Mouse (Mus musculus): ENCODE data around the gene Abcc10.

Abcc10 gene

DNA sequence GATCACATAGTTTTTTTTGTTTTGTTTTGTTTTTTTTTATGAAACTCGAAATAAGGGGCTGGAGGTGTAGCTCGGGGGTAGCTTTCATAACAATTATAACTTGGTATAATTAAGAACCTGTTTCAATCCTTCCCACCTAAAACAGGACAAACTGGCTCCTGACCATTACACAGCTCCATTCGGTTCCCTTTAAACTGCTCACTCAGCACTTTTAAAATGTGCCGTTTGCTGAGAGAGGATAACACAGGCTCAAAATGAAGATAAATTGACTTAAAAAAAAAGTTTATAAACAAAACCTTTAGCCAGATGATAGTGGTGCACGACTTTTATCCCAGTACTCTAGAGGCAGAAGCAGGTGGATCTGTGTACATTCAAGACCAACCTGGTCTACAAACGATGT, 42.7 kb downstream of the Abcc10 start:
- DNase-seq (ENCODE audit: low spot score) = no peak

DNA sequence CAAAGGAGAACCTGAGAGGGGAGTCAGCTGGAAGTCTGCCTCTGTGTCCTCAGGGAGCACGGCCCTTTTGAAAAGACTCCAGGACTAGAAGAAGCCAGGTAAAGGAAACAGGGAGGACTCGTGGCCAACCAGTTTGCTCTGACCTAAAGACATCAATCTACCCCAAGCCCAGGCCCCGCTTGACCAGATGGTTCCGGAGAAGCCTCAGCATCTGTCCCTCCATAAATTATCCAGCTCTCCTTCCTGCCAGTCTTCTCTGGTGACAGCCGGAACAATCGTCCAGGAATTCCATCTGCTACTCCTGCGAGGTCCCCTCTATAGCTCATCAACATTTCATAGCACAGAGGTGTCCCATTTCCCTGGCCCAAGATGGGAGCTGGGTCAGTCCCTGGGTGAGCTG, 43.5 kb downstream of the Abcc10 start:
- DNase-seq (ENCODE audit: low spot score) = no peak

DNA sequence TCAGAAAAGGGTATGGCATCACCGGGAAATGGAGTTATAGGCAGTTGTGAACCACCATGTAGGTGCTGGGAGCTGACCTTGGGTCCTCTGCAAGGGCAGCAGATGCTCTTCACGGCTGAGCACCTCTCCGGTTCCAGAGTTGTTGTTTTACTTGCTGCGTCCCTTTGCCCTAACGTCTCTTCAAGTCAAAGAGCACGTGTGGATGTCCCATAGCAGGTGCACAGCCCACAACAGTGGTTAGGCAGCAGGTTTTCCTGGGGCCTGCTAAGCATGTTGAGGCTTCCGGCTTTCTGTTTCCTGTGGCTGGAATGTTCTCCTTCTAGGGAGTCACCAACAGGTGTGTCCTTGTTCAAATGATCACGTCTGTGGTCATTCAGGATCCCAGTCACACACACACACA, 44.2 kb downstream of the Abcc10 start:
- DNase-seq (ENCODE audit: low spot score) = no peak

DNA sequence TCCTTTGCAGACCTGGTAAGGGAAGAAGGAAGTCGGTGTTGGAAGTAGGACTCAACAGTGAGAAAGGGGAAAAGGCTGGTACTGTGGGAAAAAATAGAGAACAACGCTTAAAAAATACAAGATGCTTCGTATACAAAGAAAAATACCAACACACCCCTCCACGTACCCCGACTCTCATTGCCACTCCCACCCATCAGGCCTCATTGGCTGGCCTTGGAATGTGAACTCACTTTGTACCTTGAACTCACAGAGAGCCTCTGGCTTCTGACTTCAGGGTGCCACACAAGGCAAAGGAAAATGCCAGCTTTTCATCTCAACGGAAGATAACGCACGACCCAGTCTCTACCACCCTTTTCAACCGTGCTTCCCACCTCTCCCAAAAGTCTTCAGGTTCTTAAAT, 45.0 kb downstream of the Abcc10 start:
- DNase-seq (ENCODE audit: low spot score) = no peak

DNA sequence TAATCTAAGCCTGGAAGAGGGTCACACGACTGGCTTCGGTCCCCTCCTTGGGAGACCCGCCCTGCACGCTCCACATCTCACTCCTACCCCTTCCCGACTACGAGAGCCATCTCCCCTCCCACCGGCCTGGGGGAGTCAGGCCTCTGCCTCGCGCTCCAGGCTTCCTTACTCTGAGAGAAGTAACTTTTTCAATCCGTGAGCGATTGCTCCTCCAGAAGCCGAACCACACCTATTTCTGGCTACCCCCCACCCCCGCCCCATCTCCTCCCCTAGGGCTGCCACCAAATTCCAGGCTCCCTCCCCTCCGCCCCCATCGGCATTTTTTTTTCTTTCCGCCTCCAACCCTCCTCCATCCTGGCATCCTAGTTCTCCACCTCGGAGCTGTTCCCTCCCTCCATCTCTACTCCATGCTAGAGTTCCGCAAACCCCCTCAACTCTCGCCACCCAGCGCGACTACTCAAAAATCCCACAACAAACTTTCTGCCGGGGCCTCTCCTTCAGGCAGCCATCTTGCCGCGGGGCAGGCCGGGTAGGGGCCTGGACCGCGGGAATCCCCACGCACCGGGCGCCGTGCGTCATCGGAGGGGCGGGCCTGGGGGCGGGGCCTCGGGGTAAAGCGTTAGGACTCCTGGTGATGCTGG, 45.5 kb downstream of the Abcc10 start, which contains the start of gene Tjap1:
TSS of gene Tjap1 (minus strand) at position 544 of the 641 bp plus-strand sequence.
- peak; percentile 82 for DNase-seq (ENCODE audit: low spot score)

DNA sequence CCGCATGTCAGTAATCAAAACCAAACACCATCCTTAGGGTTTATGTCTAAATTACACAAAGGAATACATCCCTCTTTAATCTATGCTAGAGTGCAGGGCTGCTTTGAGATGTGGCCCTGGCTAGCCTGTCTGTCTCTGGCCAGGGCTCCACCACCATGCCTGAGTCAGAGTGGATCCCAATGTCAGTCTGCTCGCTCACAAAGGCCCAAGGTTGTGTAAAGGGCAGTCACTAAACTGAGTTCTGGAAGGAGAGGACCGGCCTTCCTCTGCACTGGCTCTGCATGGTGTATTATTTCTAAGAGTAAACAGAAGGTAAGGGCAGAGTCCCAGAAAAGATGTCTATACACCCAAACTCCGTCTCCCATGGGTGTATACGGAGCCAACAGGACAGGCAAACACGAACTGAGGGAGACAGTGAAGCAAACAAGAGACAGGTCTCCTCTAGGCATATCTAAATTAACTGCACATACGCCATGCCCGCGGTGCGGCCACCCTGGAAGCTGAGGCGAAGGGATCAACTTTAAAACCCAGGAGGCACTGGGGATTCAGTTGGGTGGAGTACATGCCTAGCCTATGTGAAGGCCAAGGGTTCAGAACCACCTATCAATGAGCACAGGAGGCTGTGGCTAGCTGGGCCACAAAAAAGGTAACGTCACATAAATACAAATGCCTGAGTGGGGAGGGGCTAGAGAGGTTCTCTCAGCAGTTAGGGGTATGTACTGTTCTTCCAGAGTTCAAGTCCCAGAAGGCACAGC, 50.0 kb downstream of the Abcc10 start:
- no peak for DNase-seq (ENCODE audit: low spot score)

DNA sequence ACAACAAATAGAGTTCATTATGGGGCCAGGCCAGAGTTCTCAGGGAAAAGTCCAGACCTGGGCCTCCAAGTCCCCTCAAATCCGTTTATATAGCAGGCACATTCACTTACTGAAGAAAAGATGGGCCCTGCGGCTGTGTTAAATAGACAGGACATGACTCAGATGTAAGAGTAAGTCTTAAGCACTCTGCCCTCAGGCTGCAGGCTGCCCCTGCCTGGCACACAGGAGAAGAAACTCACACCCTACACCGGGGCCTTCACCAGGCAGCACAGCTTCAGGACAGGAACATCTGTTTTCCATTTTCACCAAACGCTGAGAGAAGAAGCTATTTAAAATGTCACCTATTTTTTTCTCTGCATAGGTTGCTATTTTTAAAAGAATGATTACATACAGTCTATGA, 50.6 kb downstream of the Abcc10 start:
- DNase-seq (ENCODE audit: low spot score) = no peak

DNA sequence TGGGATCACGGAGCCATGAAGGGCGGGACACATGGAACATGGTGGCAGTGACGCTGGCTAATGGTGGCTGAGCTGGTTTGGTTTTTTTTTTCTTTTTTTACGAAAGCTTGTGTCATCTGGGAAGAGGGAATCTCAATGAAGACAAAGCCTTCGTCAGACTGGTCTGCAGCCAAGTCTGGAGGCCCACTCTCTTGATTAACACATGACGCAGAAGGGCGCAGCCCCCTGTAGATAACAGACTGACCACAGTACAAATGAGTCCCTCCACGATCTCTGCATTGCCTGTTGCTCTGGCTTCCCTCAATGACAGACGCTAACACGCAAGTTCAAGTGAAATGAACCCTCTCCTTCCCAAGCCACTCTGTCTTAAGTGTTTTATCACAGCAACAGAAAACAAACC, 52.6 kb downstream of the Abcc10 start:
- no peak for DNase-seq (ENCODE audit: low spot score)

DNA sequence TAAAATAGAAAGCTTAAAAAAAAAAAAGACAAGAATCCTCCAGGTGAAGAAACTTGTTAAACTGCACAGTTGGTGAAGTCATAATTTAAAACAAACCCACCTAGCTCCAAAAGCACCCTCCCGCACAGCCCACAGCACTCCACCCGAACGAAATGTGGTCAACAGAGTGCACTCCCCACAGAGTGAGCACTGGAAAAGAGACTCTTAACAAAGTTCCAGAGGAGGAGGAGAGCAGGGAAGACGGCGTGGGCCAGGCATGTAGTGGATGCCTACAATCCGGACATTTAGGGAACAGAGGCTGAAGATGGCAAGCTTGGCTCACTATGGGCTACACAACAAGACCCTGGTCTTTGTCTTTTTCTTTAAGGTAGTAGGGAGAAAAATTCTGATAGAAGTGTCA, 53.1 kb downstream of the Abcc10 start:
- no peak for DNase-seq (ENCODE audit: low spot score)

DNA sequence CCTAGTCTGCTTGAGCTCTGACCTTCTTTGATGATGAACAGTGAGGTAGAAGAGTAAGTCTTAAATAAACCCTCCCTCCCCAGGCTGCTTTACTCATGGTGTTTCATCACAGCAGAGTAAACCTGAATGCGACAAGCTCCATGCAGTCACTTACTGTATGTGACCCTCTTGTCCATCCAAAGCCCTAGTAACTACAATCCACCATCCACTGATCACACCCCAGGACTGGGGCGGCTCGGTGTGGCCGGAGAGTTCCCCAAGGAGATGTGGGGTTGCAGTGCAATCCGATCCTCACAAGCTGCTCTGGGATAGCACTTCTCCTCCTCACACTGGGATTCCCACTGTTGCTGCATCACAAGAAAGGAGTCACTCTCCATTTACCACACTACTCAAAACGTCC, 53.7 kb downstream of the Abcc10 start:
- no peak for DNase-seq (ENCODE audit: low spot score)

DNA sequence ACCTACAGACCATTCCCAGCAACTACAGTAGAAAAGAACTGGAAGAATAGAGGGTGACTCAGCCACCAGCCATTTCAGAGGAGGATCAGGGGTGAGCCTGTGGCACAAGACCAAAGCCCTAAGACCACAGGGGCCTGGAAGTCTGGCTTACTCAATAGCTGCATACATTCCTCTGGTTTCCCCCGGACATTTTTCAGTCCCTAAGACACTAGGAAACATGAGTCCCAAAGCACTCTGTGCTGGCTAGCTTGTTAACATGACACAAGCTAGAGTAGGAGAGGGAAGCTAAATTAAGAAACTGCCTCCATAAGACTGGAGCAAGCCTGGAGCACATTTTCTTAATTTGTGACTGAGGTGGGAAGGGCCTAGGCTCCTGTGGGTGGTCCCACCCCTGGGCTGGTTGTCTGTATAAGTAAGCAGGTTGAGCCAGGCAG, 54.3 kb downstream of the Abcc10 start:
- no peak for DNase-seq (ENCODE audit: low spot score)

DNA sequence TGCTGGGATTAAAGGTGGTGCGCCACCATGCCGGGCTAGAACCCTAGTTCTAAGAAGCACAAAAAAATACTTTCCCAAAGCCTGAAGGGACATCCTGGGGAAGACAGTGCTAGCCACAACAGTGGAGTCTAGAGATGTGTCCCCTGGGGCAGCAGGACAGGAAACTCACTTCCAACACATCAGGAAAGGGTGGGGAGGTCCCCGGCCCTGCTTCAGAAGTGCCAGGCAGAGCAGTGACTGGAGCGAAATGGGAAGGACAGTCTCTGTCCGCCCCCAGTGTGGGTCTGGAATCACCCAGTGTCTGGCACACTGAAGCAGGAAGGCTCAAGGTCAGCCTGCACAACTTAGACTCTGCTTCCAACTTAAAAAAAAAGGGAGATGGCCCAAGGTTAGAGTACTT, 55.5 kb downstream of the Abcc10 start:
- no peak for DNase-seq (ENCODE audit: low spot score)

DNA sequence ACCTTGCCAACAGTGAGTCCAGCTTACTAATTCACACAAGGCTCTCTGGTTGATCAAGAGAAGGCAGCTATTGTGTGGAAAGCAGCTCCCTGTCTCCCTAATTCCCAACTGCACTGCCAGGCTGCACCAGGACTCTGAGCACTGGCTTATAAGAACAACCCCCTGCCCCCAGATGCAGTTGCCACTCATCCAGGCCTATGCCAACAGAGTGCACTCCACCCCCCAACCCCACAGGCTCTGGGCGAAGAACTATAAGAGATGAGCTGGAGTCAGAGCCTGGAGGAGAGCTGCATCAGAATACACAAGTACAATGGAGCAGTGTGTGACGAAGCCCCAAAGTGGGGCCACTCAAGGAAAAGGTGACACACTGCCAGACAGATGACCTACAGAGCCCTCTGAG, 56.1 kb downstream of the Abcc10 start:
- no peak for DNase-seq (ENCODE audit: low spot score)

DNA sequence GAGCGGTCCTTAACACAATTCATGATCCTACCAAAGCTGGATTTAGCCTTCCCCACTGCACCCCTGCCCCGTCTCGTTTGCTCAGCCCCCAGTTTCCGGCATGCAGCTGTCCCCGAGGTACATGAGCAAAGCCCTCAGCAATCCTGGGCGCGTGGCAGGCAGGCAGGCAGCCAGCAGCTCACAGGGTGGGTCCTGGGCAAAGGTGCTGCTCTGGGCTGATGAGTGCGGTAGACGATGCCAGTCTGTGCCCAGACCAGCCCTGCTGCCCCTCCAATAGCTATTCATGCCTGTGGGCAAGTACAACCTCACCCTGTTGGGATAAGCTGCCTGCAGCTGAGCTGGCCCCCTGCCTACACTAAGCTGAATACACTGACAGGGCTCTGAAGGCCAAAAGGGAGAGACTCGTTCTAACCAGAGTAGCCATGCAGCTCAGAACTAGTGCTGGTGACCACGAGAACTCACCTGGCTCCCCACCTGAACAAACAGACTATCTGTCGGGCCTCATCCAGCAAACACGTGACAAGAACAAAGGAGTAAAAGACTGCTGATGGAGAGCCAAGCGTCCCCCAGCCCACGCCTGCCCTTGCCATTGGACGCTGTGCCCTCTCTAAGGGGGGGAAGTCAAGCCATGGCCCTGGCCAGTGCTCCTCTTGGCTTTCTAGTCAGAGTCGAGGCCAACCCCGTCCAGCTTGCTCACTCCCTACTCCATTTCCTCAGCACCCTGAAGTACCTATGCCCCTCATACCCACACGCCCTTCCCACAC, 58.2 kb downstream of the Abcc10 start:
- DNase-seq (ENCODE audit: low spot score) = no peak

DNA sequence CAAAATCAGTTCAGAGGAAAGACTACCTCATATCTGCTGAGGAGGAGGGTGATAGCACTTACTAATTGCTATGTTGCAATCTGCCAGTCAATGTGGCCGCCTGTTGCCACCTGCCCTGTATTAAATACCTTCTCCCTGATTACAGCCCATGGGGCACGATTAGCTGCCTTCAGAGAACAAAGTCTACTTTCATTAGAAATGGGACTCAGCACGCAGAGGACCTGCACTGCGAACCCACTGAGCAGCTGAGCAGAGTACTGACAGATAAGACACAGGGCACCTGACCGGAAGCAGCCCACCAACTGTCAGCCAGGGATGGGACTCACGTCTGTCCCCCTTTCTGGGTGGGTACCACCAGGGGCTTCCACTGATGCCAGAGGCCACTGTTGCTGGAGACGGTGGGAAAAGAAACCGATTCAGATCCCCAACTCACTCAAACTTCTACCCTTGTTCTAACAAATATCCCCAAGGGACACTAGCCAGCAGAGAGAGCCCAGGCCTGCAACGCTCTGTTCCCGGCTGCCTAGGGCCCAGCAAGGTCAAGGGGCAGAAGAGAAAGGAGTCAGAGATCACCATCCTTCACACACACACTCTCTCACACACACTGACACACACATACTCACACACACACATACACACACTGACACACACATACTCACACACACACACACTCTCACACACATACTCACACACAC, 60.0 kb downstream of the Abcc10 start:
- no peak for DNase-seq (ENCODE audit: low spot score)

DNA sequence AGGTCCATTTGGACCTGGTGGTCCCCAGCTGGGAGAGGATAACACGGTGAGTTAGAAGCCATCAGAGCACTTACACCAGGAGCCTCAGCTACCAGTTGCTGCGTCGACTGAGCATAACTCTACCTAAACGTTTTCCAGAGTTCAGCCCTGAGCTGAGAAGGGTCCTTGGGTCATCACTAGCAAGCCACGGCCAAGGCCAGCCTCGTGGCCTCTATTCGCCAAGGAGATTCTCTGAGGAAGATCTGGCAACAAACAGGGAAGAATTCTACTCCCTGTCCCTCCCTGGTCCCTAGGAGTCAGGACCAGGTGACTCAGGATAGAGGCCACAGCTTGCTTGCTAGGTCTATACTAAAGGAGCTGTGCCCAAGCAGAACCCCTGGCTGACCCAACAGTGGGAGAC, 60.6 kb downstream of the Abcc10 start:
- DNase-seq (ENCODE audit: low spot score) = no peak

DNA sequence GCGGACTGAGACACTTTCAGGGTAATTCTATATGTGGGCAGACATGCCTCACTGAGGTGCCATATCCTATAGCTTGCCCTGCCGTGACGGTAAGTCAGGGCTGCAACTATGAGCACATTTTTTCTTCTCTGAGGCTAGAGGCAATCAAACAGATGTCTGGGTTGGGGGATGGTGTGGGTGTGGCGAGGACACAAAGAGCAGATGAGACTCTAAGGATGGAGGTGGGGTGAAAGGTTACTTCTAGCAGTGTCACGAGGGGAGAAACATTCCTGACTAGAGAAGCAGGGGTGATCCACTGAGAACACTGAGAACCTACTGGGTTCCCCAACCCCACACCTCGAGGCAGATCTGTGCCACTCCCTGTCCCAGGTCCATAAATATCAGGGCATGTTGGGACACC, 61.2 kb downstream of the Abcc10 start:
- DNase-seq (ENCODE audit: low spot score) = no peak

DNA sequence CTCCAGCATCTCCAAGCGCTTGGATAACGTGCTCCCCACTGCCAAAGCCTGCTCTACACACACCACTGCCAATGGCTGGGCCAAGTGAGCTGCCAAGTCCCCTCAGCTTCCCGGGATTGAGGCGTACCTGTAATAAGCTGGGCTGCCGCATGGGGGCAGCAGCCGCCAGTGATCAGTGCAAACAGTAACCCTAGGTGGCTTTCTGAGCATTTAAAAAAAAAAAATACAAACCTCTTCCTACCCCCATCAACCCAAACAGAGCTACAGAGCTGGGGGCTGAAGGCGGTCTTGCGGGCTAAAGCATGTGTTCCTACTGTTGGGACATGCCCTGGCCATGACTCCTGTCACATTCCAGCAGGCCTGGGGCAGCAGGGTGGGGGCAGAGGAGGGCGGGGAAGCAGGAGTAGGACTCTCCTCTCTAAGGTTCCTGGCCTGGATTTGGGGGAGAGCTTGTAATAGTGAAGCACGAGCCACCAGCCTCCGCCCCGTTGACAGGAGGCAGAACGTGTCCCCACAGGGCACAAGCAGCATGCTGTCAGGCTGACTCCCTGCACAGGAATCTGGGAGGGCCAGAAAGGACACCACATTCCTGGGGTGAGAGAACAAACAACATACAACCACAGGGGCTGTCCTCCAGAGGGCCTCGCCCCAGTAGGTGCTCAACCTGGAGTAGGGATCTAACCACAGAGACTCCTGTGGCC, 62.1 kb downstream of the Abcc10 start:
- peak; percentile 80 for DNase-seq (ENCODE audit: low spot score)

DNA sequence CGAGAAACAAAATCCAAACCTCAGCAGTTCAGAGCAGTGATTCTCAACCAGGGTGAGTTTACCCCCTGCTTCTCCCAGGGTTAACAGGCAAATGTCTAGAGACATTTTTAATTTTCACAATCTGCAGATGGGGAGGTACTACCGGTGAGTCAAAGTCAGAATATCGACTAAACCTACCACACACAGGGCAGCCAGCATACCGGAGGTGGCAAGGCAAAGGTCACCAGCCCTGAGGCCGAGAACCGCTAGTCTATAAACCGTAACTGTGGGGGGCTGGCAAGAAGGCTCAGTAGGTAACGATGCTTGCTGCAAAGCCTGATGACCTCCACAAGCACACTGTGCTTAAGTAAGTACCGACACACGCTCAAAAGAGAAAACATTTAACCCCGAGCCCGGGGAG, 62.6 kb downstream of the Abcc10 start:
- no peak for DNase-seq (ENCODE audit: low spot score)

DNA sequence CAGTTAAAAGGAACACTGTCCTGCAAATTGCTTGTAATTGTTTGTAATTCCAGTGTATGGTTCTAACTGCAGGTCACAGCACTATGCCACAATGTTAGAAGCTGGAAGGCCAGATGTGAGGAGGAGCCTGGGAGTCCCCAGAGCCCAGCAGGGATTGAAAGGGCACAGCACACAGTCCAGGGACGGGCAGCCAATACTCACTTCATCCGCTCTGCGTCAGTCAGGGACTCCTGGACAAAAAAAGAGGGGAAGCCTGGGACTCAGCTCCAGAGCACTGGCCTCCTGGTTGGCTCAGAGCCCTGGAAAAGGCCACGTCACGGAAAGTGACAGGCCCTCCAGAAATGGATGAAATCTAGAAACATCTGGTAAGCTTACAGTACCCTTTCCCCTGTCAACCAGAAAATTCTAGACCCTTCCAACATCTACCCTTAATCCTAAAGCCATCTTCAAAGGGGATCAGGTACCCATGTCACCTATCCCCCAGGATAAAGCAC, 65.9 kb downstream of the Abcc10 start:
- no peak for DNase-seq (ENCODE audit: low spot score)

DNA sequence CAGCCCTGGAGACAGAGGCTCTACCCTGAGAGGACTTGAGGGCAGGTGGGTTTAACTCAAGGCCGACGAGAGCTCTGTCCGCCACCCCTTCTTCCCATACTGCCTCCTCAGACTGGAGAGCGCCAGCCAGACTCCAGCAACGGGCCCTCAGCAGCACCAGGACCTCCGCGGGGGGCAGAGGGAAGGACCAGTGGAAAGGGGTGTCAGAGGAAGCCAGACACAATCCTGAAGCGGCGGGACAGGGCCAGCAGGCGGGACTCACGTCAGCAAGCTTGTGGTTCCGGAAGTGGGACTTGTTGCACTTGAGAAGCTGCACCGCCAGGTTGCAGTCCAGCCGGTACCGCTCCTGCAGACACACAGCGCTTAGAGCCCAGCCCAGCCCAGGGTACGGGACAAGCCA, 68.5 kb downstream of the Abcc10 start:
- DNase-seq (ENCODE audit: low spot score) = no peak
